Mouse (Mus musculus) cortical plate, adult 2 months (tissue): ENCODE measurements around the gene Lrfn5. TPM values are rescaled to one million over a fixed set of nuclear protein-coding genes. Genes with fewer than 3 reads are reported as not detected.
A peak's percentile ranks its signal among the peaks of the same experiment; 100 is the strongest.

ENCODE experiments used
- H3K27ac ChIP-seq: fragments of 200-500 bp; 2 replicates; pipeline ENCODE4 v1.5.1; 2012; ENCODE audit warnings: low read length, control low read depth, inconsistent platforms; ENCODE audit not compliant: insufficient read depth
- H3K4me1 ChIP-seq: fragments of 200-500 bp; 2 replicates; pipeline ENCODE4 v1.6.1; 2011; ENCODE audit warnings: low read length; ENCODE audit not compliant: control insufficient read depth, insufficient read depth
- H3K4me3 ChIP-seq: fragments of 200-500 bp; 2 replicates; pipeline ENCODE4 v1.5.1; 2011; ENCODE audit warnings: mild to moderate bottlenecking, low read length, control low read depth; ENCODE audit not compliant: insufficient read depth
- CTCF ChIP-seq: fragments of 200-500 bp; IDR thresholded peaks from 2 replicates; pipeline ENCODE4 v1.5.1; 2011; ENCODE audit warnings: mild to moderate bottlenecking, control low read depth, low read length; ENCODE audit not compliant: insufficient read depth; ENCODE audit errors: extremely low read depth
- POLR2A ChIP-seq: fragments of 200-500 bp; IDR thresholded peaks from 2 replicates; pipeline ENCODE4 v1.6.1; 2011; ENCODE audit warnings: mild to moderate bottlenecking, low read length, control low read depth; ENCODE audit not compliant: insufficient read depth; ENCODE audit errors: extremely low read depth
- polyA plus RNA-seq: library from polyadenylated mRNA; depleted of rRNA; stranded (reverse); fragments of >200 nt; gene quantifications from 2 replicates; pipeline ENCODE4 v1.2.3, GENCODE M21; 2012; rRNA removed

Gene Lrfn5
- 51.8 and 52.8 TPM in 2 replicates for polyA plus RNA-seq

DNA sequence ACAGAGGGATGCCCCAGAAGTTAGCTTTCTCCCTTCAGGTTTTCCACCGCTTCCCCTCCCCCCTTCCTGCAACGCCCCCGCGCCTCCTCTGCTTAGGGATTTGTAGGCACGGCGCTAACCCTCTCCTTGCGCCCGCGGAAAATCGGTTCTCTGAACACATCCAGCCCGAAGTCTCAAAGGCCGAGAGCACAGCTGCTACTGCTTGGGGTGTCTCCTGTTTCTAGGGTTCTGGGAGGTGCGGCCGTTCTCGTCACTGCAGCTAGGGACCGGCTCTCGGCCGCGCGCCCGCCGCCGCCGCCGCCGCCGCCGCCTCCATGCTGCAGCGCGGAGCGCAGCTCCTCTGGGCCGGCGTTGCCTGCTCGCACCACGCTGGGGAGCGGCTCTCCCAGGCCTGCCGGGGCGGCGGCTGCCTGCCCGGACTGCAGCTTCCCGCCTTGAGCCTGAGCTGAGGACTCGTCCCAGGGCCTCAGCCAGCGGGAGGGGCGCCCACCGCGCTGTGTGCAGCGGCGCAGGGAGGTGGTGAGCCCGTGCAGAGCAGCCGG lies at the start of gene Lrfn5:
Lrfn5 (plus strand) TSS at position 322 of the 542 bp plus-strand sequence.
- Histone ChIP-seq H3K4me3 (peak within 1 kb of the TSS; percentile 49), H3K27ac (peak within 1 kb of the TSS; percentile 97), H3K4me1 (no peaks in the 10 kb centered on the region)
- peak; percentile 31; the same call in 1 of the 2 replicates for TF ChIP-seq POLR2A
- no peak for TF ChIP-seq CTCF

GRCm38 (mm10) chr12:61521501-61522147 lies 1.3 kb upstream of the Lrfn5 start:
- H3K4me3 ChIP-seq: peak overlapping the region; percentile 49
- no peak for TF ChIP-seq POLR2A
- TF ChIP-seq CTCF: no peak
- no peak overlapping the region for H3K27ac ChIP-seq
- H3K4me1 ChIP-seq: no peaks in the 10 kb centered on the region

DNA sequence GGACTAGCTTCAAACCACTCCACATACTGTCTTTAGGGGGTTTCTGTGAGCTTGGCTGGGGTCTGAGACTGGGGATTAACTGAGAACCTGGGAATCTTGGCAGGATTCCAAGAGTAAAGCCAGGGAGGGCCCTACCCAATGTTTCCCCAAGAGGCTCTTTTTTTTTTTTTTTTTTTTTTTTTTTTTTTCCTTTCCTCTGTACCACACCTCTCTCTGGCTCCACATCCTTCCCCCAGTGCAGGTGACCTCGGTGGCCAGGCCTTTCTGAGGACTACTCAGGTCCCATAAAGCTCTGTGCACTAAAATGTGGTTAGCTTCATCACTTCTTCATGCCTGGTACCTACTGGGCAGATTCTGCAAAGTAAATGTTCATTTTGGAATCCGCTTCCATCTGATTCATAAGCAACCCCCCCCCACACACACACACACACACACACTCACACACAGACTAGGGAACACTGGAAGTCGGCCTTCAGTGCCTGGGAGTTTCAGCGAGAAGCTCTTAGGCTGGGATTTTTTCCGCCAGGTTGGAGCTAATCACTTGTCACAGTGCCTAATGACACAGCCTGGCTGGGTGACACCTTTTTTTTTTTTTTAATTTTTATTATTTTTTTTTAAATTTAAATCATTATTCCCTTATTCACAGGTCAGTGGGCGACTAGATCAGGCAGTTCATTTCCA lies 662 bp upstream of the Lrfn5 start:
- TF ChIP-seq POLR2A (no peak), CTCF (no peak)
- no peaks in the 10 kb centered on the region for H3K4me1 ChIP-seq
- peak overlapping the region; percentile 49 for H3K4me3 ChIP-seq
- 0 out of 2 replicates have a peak overlapping the region, but pooled peaks have one; percentile 18 for H3K27ac ChIP-seq

DNA sequence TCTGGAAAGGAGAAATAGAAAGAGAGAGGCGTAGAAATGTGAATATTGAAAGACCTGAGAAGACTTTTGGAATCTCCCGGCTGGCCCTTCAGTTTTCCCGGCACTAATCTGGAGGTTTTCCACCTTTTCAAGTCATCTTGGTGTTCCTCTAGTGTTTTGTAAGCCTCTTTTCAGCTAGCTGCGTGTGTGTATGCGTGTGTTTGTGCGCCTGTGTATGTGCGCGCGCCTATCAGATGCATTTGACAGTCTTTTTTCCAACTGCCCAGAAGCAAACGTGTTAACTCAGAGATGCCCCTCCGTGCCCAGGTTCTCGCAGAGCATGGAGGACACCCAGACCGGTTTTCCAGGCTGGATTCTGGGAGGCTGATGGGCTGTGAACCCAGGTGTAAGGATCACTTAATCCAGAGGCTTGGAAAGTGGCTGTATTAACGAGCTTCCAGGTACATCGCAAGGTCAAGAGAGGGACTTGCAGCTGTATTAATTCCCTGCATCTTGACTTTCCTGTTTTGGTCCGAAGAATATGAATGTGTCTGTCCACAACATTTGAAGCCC lies 757 bp downstream of the Lrfn5 start:
- H3K4me1 ChIP-seq: no peaks in the 10 kb centered on the region
- H3K4me3 ChIP-seq: peak overlapping the region; percentile 49
- TF ChIP-seq POLR2A: 0 out of 2 replicates have a peak, but pooled peaks have one; percentile 26
- no peak for TF ChIP-seq CTCF
- H3K27ac ChIP-seq: peak overlapping the region; percentile 97

- peak overlapping the region; percentile 97 for H3K27ac ChIP-seq
- TF ChIP-seq CTCF: no peak
- 0 out of 2 replicates have a peak, but pooled peaks have one; percentile 10 for TF ChIP-seq POLR2A
- peak overlapping the region; percentile 49 for H3K4me3 ChIP-seq
- H3K4me1 ChIP-seq: no peaks in the 10 kb centered on the region
Observed at GRCm38 (mm10) chr12:61524183-61524651, 1.3 kb downstream of the Lrfn5 start.

GRCm38 (mm10) chr12:61526199-61526598 lies 3.2 kb downstream of the Lrfn5 start:
- peak overlapping the region; percentile 49 for H3K4me3 ChIP-seq
- H3K4me1 ChIP-seq: no peaks in the 10 kb centered on the region
- TF ChIP-seq POLR2A (peak; percentile 67), CTCF (peak; percentile 48)
- H3K27ac ChIP-seq: peak overlapping the region; percentile 0; the same call in 1 of the 2 replicates

DNA sequence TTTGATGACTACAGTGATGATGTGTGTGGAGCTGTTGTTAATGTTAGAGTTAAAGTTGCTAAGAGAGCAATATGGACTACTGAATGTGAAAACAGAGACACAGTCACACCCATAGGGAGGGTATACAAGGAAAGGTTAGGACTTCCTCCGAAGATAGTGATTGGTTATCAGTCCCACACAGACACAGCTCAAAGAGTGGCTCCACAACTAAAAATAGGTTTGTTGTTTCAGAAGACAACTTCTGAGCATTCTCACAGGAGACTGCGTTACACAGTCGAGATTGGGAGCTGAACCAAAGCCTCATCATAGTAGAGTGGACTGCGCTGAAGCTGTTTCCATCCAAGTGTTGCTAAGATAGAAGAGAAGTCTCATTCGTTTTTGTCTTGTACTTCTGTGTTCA lies 57.0 kb downstream of the Lrfn5 start:
- TF ChIP-seq POLR2A: no peak
- TF ChIP-seq CTCF: no peak
- Histone ChIP-seq H3K4me3 (no peak overlapping the region), H3K27ac (no peak overlapping the region), H3K4me1 (no peaks in the 10 kb centered on the region; the same call in 1 of the 2 replicates)

DNA sequence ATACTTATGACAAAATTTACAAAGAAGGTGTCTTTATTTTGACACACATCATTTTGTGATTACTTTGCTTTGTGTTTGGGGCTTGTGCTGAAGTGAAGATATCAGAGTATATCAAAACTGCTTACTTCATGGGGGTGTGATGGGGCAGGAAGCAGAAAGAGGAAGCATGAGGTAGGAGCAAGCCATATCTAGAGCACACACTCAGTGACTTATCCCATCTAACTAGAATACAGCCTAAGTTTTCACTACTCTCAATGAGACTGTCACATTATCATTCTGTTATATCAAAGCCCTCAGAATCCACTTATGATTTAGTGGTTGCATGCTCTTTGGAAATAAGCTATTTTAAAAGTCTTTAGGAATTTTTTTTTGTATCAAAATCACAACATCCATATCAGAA lies 77.4 kb downstream of the Lrfn5 start:
- H3K27ac ChIP-seq: no peak overlapping the region
- H3K4me3 ChIP-seq: no peak overlapping the region
- TF ChIP-seq POLR2A: no peak
- no peaks in the 10 kb centered on the region for H3K4me1 ChIP-seq

DNA sequence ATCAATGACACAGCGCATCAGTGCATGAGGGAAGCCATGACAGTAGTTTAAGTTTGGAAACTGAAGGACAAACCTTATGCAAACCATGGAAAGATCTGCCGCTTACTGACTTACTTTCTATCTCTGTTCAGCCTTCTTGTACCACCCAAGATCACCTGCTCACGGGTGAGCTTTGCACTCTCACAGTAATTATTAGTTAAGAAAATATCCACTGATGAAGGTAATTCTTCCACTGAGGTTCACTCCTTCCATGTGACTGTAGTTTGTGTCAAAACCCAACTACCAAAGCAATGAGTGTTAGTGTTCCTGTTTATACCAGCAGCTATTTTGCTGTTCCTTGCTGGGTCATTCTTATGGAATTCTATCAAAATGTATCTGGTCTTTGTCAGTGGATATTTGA lies 84.9 kb downstream of the Lrfn5 start:
- Histone ChIP-seq H3K4me3 (no peak overlapping the region), H3K4me1 (no peaks in the 10 kb centered on the region), H3K27ac (no peak overlapping the region)
- no peak for TF ChIP-seq POLR2A
- TF ChIP-seq CTCF: no peak
